Mouse (Mus musculus): ENCODE measurements at regions not wholly inside any gene's neighbourhood (a gene's known extent, or its start where the extent isn't known, plus 50 kb on each side); places are given as distances from the start of the nearest gene placed in this dataset.
A peak's percentile ranks its signal among the peaks of the same experiment; 100 is the strongest.

DNA sequence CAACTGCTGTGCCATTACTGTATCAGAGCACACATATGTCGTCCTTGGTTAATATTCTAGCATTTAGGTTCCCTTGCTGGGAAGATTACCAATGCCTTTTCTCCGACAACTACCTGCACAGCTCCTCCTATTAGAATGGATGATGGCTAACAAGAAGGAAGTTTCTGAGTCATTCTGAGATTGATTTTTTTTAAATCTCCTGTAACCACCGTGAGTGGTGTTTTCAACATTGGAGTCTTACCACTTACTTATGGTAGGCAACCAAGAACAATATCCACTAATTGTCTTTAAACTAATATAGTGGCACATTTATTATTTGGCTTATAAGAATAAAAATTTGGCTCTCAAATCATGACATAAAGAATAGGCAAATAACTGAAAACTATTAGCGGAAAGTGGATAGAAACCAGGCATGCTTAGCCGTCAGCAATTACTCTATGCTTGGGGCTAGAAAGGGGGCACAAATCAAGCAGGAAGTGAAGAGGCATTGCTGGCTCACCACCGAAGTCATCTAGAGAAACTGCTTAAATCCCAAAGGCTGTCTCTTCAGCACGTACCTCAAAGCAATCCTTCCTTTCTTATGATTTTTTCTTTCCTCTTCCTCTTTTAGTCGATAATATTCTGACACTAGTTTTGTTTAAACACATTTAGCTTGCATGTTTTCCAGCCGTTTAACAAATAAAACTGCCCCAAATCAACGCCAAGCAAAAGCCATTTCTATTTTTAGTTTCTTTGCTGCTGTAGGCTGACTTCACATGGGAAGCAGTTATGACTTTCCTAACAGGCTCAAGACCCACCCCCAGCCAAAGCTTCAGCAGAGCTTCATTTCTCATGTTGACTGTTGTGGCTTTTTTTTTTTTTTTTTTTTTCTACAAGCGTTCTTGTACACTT, 484.8 kb upstream of the Gm7489 start:
- intact Hi-C loops (cut with DNase I), result no loop called here
- peak in 1 of 2 experiments; percentile 10 for DNase-seq

- intact Hi-C loops (cut with DNase I), result no loop called here
- DNase-seq, result no peak
Observed at GRCm38 (mm10) chr15:53400554-53400846, 484.2 kb upstream of the Gm7489 start.

All from heart, postnatal 14 days (tissue).